ENCODE assay signal across 9 mouse cellular contexts in the genomic region with DNA sequence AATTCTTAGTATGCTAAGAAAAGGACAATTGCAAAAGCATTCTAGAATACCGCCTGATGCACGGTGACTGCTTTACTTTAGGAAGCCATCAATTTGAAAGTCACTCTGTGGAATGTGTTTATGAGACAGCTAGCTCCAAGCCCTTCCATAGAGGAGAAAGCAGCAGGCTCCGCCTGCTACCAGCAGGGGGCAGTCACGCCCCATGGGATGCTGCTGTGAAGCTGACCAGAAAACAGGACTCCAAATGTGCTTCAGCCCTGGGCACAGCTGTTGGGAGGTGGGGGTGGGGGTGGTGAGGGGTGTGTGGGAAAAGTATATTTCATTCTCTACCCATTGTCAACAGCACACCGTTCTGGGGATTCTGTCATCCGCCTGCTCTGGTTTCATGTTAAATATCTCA. TPM values are rescaled to one million over a fixed set of nuclear protein-coding genes. Genes with fewer than 3 reads are reported as not detected.
A peak's percentile ranks its signal among the peaks of the same experiment; 100 is the strongest.
DNase-seq lines count a peak whose midpoint lies in the region; ATAC-seq and TF ChIP-seq lines count a peak whose summit lies in the region.
"Had no signal": no experiment of that assay in that cellular context is flagged by ENCODE, and none has a peak within 500 bp of the region (broad histone marks: within the 10 kb centered on the region; RNA-seq: fewer than 3 reads in every experiment).

No protein-coding gene starts in this region.

- peaks cover 36% of the 10 kb centered on the region for H3K36me3 ChIP-seq in embryonic facial prominence, embryonic 14.5 days (ENCODE audit: control insufficient read depth, insufficient read depth, low read length)
- no peaks in the 10 kb centered on the region for H3K36me3 ChIP-seq in lung, embryonic 14.5 days (ENCODE audit: insufficient read depth)

- no peak for ATAC-seq in embryonic facial prominence, embryonic 14.5 days (ENCODE audit: low read depth)
- 0 out of 2 replicates have a peak, but pooled peaks have one; percentile 14 for ATAC-seq in lung, embryonic 14.5 days (ENCODE audit: insufficient read depth)
- ATAC-seq in erythroid progenitor cell, adult 5-6 weeks (replicated peaks; ENCODE audit: low FRiP score, poor library complexity, severe bottlenecking): no peak

- intact Hi-C loops in heart, postnatal 36 days (cut with DNase I): loop anchor here (2.0 to 10.0 kb wide), 4 partner anchors 287 to 1092 kb away; no protein-coding TSS in a partner anchor

- WGBS in embryonic facial prominence, embryonic 14.5 days: 19% methylated on average over 6 of the region's 6 CpGs
- 12% methylated on average over 6 of the region's 6 CpGs for WGBS in lung, embryonic 14.5 days

- peak overlapping the region; percentile 19; the same call in 1 of the 2 replicates for H3K4me3 ChIP-seq in embryonic facial prominence, embryonic 14.5 days (ENCODE audit: low read depth, low read length)
- H3K4me3 ChIP-seq in layer of hippocampus, adult 2 months: no peak overlapping the region
- no peak overlapping the region for H3K4me3 ChIP-seq in lung, embryonic 14.5 days (ENCODE audit: low read depth, low read length)

- H3K9me3 ChIP-seq in embryonic facial prominence, embryonic 14.5 days (ENCODE audit: control insufficient read depth, low read length): no peaks in the 10 kb centered on the region
- no peaks in the 10 kb centered on the region for H3K9me3 ChIP-seq in lung, embryonic 14.5 days (ENCODE audit: low read depth, low read length)

- peak; percentile 70 for DNase-seq in ES-CJ7 (ENCODE audit: low read depth, low spot score)
- peak; percentile 82 to 89 for DNase-seq in adrenal gland, postnatal 36 days
- peak; percentile 74 for DNase-seq in embryonic facial prominence, embryonic 14.5 days (ENCODE audit: low spot score)
- peak; percentile 78 to 79 for DNase-seq in heart, postnatal 36 days
- DNase-seq in layer of hippocampus, adult 2 months (ENCODE audit: low spot score in 2 of 2): peak; percentile 58 to 82
- peak; percentile 91 for DNase-seq in lung, embryonic 14.5 days
- DNase-seq in right cerebral cortex, postnatal 10 days (ENCODE audit: low spot score in 2 of 2): peak; percentile 80 to 86

- no peak overlapping the region for H3K9ac ChIP-seq in embryonic facial prominence, embryonic 14.5 days (ENCODE audit: low read depth, low read length)
- no peak overlapping the region for H3K9ac ChIP-seq in lung, embryonic 14.5 days

- H3K27ac ChIP-seq in embryonic facial prominence, embryonic 14.5 days (replicated peaks; ENCODE audit: low read depth, low read length): no peak overlapping the region
- no peak overlapping the region for H3K27ac ChIP-seq in layer of hippocampus, adult 2 months
- H3K27ac ChIP-seq in lung, embryonic 14.5 days (ENCODE audit: low read depth): no peak overlapping the region

- H3K27me3 ChIP-seq in embryonic facial prominence, embryonic 14.5 days (replicated peaks; ENCODE audit: control insufficient read depth, insufficient read depth, low read length): no peaks in the 10 kb centered on the region; the same call in 1 of the 2 replicates
- H3K27me3 ChIP-seq in lung, embryonic 14.5 days (ENCODE audit: insufficient read depth, low read length): peaks cover 39% of the 10 kb centered on the region

- TF ChIP-seq CTCF in layer of hippocampus, adult 2 months (conservative IDR thresholded peaks at IDR 0.05): peak; percentile 87
- TF ChIP-seq CTCF in lung, embryonic 14.5 days (IDR thresholded peaks at IDR 0.05; ENCODE audit: low read depth): peak; percentile 94

- no peak overlapping the region for H3K4me2 ChIP-seq in embryonic facial prominence, embryonic 14.5 days (ENCODE audit: low read depth, low read length)
- no peak overlapping the region for H3K4me2 ChIP-seq in lung, embryonic 14.5 days

- H3K4me1 ChIP-seq in embryonic facial prominence, embryonic 14.5 days (ENCODE audit: control insufficient read depth, insufficient read depth, low read length): peaks cover 4% of the 10 kb centered on the region; the same call in 1 of the 2 replicates
- peaks cover 6% of the 10 kb centered on the region; the same call in 1 of the 2 replicates for H3K4me1 ChIP-seq in lung, embryonic 14.5 days (ENCODE audit: insufficient read depth)

RNA-seq across cellular contexts. Expression of gene Igfbp3, which starts 3.4 kb away (rescaled TPM):
- total RNA-seq in adrenal gland, postnatal 36 days (2021): 10 to 100 TPM; 58.6 to 75.0 TPM
- polyA plus RNA-seq in embryonic facial prominence, embryonic 14.5 days (2014; fragmentation: Nextera tagmentation; extraction: Ambion mirVana): 258 and 266 TPM in 2 replicates
- 10 to 100 TPM; 28.9 to 31.0 TPM for total RNA-seq in heart, postnatal 36 days (2021)
- 10 to 100 TPM; 10.2 to 11.1 TPM for total RNA-seq in layer of hippocampus, adult 2 months (2021)
- polyA plus RNA-seq in lung, embryonic 14.5 days (2014; fragmentation: Nextera tagmentation; extraction: Ambion mirVana): 14.4 and 15.3 TPM in 2 replicates
- total RNA-seq in erythroid progenitor cell, adult 5-6 weeks (2015; ENCODE audit: low replicate concordance): 1.1 TPM in 1 of 2 replicates, not detected in the other
- total RNA-seq in erythroid progenitor cell, adult 5-6 weeks (2017; ENCODE audit: low replicate concordance): not detected in 2 replicates

RNA-seq across cellular contexts. Expression of gene Igfbp1, which starts 12.8 kb away (rescaled TPM):
- total RNA-seq in adrenal gland, postnatal 36 days (2021): under 1 TPM in 1 of 2 experiments, not detected in 1; 0.46 TPM
- 0.40 and 0.52 TPM in 2 replicates for polyA plus RNA-seq in embryonic facial prominence, embryonic 14.5 days (2014; fragmentation: Nextera tagmentation; extraction: Ambion mirVana)
- total RNA-seq in heart, postnatal 36 days (2021): not detected
- under 1 TPM in 1 of 2 experiments, not detected in 1; 0.23 TPM for total RNA-seq in layer of hippocampus, adult 2 months (2021)
- 0.12 and 0.41 TPM in 2 replicates for polyA plus RNA-seq in lung, embryonic 14.5 days (2014; fragmentation: Nextera tagmentation; extraction: Ambion mirVana)
- total RNA-seq in erythroid progenitor cell, adult 5-6 weeks (2015; ENCODE audit: low replicate concordance): not detected in 2 replicates
- not detected in 2 replicates for total RNA-seq in erythroid progenitor cell, adult 5-6 weeks (2017; ENCODE audit: low replicate concordance)

RNA-seq across cellular contexts. Expression of gene Gm11985, which starts 22.0 kb away (rescaled TPM):
- total RNA-seq in adrenal gland, postnatal 36 days (2021): not detected
- polyA plus RNA-seq in embryonic facial prominence, embryonic 14.5 days (2014; fragmentation: Nextera tagmentation; extraction: Ambion mirVana): not detected in 2 replicates
- total RNA-seq in heart, postnatal 36 days (2021): not detected
- not detected for total RNA-seq in layer of hippocampus, adult 2 months (2021)
- not detected in 2 replicates for polyA plus RNA-seq in lung, embryonic 14.5 days (2014; fragmentation: Nextera tagmentation; extraction: Ambion mirVana)
- total RNA-seq in erythroid progenitor cell, adult 5-6 weeks (2015; ENCODE audit: low replicate concordance): not detected in 2 replicates
- not detected in 2 replicates for total RNA-seq in erythroid progenitor cell, adult 5-6 weeks (2017; ENCODE audit: low replicate concordance)
- polyA plus RNA-seq: heart, embryonic 16.5 days had no signal

Comparison
In these comparisons a context has a peak if more than half of its experiments do, and no peak if none do; other contexts are left out.
1. RNA of gene Igfbp3, which starts 3.4 kb away (total RNA-seq): 58.6 to 75.0 TPM in adrenal gland, postnatal 36 days, 28.9 to 31.0 TPM in heart, postnatal 36 days and 10.2 to 11.1 TPM in layer of hippocampus, adult 2 months; 1.1 TPM in erythroid progenitor cell, adult 5-6 weeks; every median in the first group is over 4 times any median in the second.
2. Peak in every context shown above with its lines, with median percentiles within 50 percentile points of each other: DNase-seq.